Mouse (Mus musculus) limb, embryonic 10.5 days (tissue): Measurements from ENCODE around the gene Krt8. TPM values are rescaled to one million over a fixed set of nuclear protein-coding genes. Genes with fewer than 3 reads are reported as not detected.

ENCODE experiments used
- DNase-seq: peaks from one replicate; pipeline ENCODE4 v3.0.0-alpha.2; 2017; ENCODE audit warnings: low spot score
- H3K27ac ChIP-seq: fragments of 300-500 bp; sonication (generic); 2 replicates; pipeline ENCODE4 v1.5.1; 2016; ENCODE audit warnings: mild to moderate bottlenecking
- H3K27me3 ChIP-seq: fragments of 300-500 bp; sonication (generic); 2 replicates; pipeline ENCODE4 v1.6.1; 2016; ENCODE audit warnings: low read depth, mild to moderate bottlenecking; ENCODE audit not compliant: poor library complexity, severe bottlenecking
- H3K36me3 ChIP-seq: fragments of 300-500 bp; sonication (generic); 2 replicates; pipeline ENCODE4 v1.6.1; 2016; ENCODE audit warnings: mild to moderate bottlenecking, moderate library complexity
- H3K4me1 ChIP-seq: fragments of 300-500 bp; sonication (generic); 2 replicates; pipeline ENCODE4 v1.6.1; 2016
- H3K4me3 ChIP-seq: fragments of 300-500 bp; sonication (generic); 2 replicates; pipeline ENCODE4 v1.5.1; 2016; ENCODE audit warnings: mild to moderate bottlenecking, moderate library complexity
- H3K9me3 ChIP-seq: fragments of 300-500 bp; sonication (generic); replicated peaks from 2 replicates; pipeline ENCODE4 v1.6.1; 2016; ENCODE audit warnings: mild to moderate bottlenecking
- WGBS: fragments of 180-500 bp; shearing (Covaris S2); methylation state at CpG from one replicate; pipeline ENCODE4 v1.1.7; 2016; 5-methylcytosine and 5-hydroxymethylcytosine counted together
- polyA plus RNA-seq: library from polyadenylated mRNA; unstranded; fragments of >200 nt; fragmentation: Nextera tagmentation; extraction: Ambion mirVana; gene quantifications from 2 replicates; pipeline ENCODE4 v1.2.1, GENCODE M21; 2016

Gene Krt8
- 29.3 and 42.6 TPM in 2 replicates for polyA plus RNA-seq

DNA sequence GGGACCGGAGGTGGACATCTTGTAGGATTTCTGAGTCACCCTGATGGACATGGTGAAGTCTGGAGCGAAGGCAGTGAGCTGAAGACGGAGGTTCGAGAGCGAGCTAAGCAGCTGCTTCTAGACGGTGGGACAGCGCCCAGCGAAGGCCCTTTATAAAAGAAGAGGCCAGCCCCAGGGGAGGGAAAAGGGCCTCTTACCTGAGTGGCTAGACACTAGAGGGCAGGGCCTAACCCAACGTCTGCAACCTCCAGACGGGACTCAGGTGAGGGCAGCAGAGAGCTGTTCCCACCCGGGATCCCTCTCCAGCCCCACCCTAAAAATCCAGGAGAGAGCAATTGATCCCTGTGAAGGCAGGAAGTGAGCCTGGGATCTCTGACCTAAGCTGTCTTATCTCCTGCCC, at the start of gene Krt8:
Krt8 (minus strand) TSS at position 294 of the 400 bp plus-strand sequence.
- Histone ChIP-seq H3K27ac (peak within 1 kb of the TSS; percentile 77), H3K27me3 (peaks cover 83% of the 10 kb centered on the region), H3K4me1 (peaks cover 59% of the 10 kb centered on the region), H3K4me3 (peak within 1 kb of the TSS; percentile 54), H3K9me3 (no peaks in the 10 kb centered on the region), H3K36me3 (no peaks in the 10 kb centered on the region)
- no peak for DNase-seq
- WGBS, result 13% methylated on average over 11 of the region's 11 CpGs

DNA sequence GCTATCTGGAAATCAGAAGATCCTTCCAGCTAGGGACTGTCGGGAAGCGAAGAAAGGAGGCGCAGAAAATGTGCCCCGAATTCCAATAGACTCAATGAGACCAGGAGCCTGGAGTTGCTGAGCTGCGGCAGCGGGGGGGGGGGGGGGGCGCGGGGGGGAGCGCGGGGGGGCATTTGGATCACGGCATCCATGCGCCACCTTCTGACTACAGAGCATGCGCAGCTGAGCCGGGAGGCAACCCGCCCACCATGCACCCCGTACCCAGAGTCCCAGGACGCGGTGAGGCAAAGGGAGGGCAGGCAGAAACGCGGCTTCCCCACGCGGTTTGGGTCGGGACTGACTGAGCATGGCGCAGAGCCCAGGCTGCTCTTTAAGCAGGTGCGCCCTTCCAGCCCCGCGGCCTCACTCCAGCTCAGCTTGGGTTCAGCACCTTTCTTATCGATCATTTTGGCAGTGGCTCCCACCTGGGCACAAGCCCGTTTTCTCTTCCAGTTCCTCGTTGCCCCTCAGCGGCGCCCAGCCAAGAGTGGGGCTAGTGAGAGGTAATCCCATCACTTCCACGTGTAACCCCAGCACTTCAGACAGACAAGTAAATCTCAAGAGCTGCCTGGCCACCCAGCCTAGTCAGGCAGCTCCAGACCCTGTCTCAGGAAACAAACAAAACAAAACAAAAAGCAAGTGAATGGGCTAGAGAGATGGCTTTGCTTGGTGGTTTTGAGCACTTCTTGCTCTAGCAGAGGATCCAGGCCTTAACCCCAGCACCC, 47.8 kb upstream of the Krt8 start:
- no peaks in the 10 kb centered on the region for H3K27me3 ChIP-seq
- peak overlapping the region; percentile 87 for H3K27ac ChIP-seq
- peak; percentile 83 for DNase-seq
- under 1% methylated on average over 32 of the region's 33 CpGs for WGBS
- H3K4me3 ChIP-seq, result peak overlapping the region; percentile 63
- no peaks in the 10 kb centered on the region for H3K36me3 ChIP-seq
- peaks cover 12% of the 10 kb centered on the region for H3K4me1 ChIP-seq
- no peaks in the 10 kb centered on the region for H3K9me3 ChIP-seq

DNA sequence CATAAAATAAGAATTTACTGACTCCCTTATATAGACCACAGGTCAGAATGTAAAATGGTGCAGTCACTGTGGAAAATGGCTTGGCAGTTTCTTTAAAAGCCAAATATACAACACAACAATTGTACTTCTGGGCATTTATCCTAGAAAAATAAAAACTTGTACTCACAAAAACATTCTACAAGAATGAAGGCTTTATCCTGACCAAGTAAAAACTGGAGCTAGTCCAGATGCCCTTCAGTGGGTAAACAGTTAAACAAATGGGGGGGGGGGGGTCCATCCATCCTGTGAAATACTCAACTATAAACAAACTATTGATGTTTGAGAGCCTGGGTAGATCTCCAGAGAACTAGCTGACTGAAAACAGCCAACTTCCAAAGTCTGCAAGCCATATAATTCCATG, 45.6 kb upstream of the Krt8 start:
- Histone ChIP-seq H3K27ac (no peak overlapping the region), H3K9me3 (no peaks in the 10 kb centered on the region), H3K27me3 (no peaks in the 10 kb centered on the region), H3K4me3 (no peak overlapping the region), H3K4me1 (peaks cover 12% of the 10 kb centered on the region), H3K36me3 (no peaks in the 10 kb centered on the region)
- no peak for DNase-seq

DNA sequence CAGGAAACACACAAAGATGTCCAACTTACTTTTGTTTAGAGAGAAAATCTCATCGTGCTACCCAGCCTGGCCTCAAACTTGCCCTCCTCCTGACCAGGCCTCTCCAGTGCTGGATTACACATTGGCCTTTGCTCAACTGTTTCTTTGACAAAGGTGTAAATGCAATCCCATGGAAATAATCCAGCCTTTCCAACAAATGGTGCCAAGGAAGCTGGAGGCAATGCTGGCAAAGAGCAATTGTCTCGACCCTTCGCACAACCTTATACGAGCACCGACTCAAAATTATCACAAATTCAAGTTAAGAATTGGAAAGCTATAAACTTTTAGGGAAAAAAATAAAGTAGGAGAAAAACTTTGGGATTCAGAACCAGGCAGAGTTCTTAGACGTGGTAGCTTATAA, 43.7 kb upstream of the Krt8 start:
- H3K4me1 ChIP-seq, result peaks cover 12% of the 10 kb centered on the region
- no peaks in the 10 kb centered on the region for H3K27me3 ChIP-seq
- 89% methylated on average over 6 of the region's 6 CpGs for WGBS
- no peak overlapping the region for H3K4me3 ChIP-seq
- no peak overlapping the region for H3K27ac ChIP-seq
- no peaks in the 10 kb centered on the region for H3K36me3 ChIP-seq
- no peak for DNase-seq
- H3K9me3 ChIP-seq, result no peaks in the 10 kb centered on the region

DNA sequence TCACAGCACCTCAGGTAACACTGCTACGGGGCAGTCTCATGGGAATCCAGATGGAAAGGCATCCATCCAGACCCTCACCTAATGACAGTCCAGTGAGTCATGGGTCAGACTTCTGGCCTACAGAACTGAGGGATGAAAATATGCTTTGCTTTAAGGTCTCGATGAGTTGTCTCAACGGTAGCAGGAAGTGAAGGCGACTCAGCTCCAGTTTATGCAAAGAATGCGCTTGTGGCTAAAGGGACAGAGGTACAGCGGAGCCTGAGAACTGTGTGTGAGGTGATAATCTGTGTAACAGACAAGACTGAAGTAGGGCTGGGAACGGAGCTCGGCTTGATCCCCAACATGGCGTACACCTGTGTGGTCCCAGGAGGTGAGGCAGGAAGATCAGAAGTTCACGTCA, 41.4 kb upstream of the Krt8 start:
- Histone ChIP-seq H3K27ac (no peak overlapping the region), H3K4me1 (0 out of 2 replicates have a peak, but pooled peaks cover 4% of the 10 kb centered on the region), H3K36me3 (no peaks in the 10 kb centered on the region), H3K27me3 (no peaks in the 10 kb centered on the region), H3K4me3 (no peak overlapping the region), H3K9me3 (no peaks in the 10 kb centered on the region)
- WGBS, result 91% methylated on average over 10 of the region's 10 CpGs
- DNase-seq, result no peak

DNA sequence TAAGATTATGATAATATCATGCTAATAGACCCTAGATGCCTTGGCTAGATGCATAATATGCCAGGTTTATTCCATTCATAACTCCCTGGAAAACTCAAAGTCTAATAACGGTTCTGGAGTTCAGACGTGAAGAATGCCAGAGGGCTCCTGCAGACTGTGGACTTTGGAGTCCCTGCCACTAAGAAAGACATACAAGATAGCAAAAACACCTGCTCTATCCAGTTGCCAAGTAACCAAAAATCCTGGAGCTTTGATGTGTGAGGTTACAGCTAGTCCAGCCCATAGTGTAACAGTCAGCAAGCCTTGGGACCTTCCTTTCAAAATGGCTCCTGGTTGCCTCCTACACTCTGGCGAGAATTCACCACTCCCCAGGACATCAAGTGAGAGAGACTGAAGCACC, 40.5 kb upstream of the Krt8 start:
- Histone ChIP-seq H3K36me3 (no peaks in the 10 kb centered on the region), H3K27me3 (no peaks in the 10 kb centered on the region), H3K9me3 (no peaks in the 10 kb centered on the region), H3K27ac (no peak overlapping the region), H3K4me1 (0 out of 2 replicates have a peak, but pooled peaks cover 4% of the 10 kb centered on the region), H3K4me3 (no peak overlapping the region)
- WGBS, result 81% methylated on average over 3 of the region's 3 CpGs
- no peak for DNase-seq

DNA sequence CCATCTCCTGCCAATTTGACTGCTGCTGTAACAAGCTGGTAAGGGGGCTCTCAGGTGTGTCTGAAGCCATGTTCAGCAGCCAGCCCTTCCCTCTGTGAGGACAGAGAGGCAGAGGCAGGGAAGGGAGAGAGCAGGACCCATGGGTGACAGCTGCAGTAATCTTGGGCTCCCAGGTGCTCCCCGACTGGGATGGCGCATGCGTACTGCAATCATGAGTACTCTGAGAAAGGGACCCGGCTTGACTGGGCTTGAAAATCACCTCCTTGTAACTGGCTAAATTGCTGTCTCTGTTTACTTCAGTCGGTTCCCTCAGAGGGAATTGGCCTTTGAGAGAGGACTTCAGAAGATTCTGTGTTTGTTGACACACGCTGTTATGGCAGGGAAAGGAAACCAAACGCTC, 37.7 kb upstream of the Krt8 start:
- no peaks in the 10 kb centered on the region for H3K36me3 ChIP-seq
- DNase-seq, result no peak
- WGBS, result 29% methylated on average over 7 of the region's 7 CpGs
- peak overlapping the region; percentile 28; the same call in 1 of the 2 replicates for H3K4me3 ChIP-seq
- no peaks in the 10 kb centered on the region for H3K27me3 ChIP-seq
- H3K9me3 ChIP-seq, result no peaks in the 10 kb centered on the region
- H3K4me1 ChIP-seq, result 0 out of 2 replicates have a peak, but pooled peaks cover 4% of the 10 kb centered on the region
- no peak overlapping the region for H3K27ac ChIP-seq

GRCm38 (mm10) chr15:102040277-102040676, 36.0 kb upstream of the Krt8 start:
- H3K4me1 ChIP-seq, result 0 out of 2 replicates have a peak, but pooled peaks cover 4% of the 10 kb centered on the region

DNA sequence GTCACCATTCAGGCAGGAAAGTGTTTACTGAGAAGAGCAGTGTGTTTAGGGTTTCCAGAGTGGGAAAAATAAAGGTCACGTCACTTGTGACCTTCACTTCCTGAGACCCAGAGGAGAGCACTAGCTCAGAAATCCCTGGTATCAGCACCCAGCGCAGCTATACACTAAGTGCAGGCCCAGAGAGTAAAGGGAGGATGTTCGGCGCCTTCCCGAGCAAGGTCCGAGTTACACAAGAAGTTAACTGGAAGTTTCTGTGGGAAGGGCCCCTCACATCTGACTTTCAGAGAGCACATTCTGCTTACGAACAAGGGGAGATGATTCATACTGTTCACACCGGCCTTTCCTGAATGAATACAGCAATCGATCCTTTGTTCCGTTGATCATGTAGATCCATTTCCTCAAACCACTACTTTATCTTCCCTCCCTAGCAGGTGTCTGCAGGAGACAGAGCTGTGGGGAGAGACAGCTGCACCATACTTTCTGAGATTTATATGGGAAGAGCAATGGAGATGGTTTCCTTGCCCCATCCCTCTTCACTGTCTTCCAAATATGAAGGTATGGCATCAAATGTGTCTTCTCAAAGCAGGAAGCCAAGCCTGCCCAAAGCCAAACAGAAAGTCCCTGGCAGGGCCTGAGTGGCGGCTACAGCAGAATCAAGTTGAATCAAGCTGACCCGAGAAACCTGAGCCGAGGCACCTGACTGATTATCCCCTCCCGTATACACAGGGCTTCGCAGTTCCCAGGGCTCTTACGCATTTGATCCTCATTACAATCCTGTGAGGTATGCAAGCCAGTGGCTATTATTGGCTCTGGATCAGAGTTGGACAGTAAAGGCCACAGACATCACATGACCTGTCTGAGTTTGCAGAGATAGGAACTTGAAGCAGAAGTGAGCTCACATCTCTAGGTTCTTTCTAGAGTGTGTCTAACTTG, 30.1 kb upstream of the Krt8 start:
- Histone ChIP-seq H3K4me3 (no peak overlapping the region), H3K4me1 (no peaks in the 10 kb centered on the region), H3K27me3 (peaks cover 9% of the 10 kb centered on the region), H3K27ac (no peak overlapping the region), H3K36me3 (no peaks in the 10 kb centered on the region), H3K9me3 (no peaks in the 10 kb centered on the region)
- no peak for DNase-seq
- WGBS, result 69% methylated on average over 16 of the region's 16 CpGs

More at GRCm38 (mm10) chr15:102040277-102040676, 36.0 kb upstream of the Krt8 start:
- Histone ChIP-seq H3K4me3 (no peak overlapping the region), H3K27me3 (no peaks in the 10 kb centered on the region), H3K36me3 (no peaks in the 10 kb centered on the region), H3K27ac (no peak overlapping the region), H3K9me3 (no peaks in the 10 kb centered on the region)
- DNase-seq, result no peak
- 87% methylated on average over 4 of the region's 4 CpGs for WGBS

DNA sequence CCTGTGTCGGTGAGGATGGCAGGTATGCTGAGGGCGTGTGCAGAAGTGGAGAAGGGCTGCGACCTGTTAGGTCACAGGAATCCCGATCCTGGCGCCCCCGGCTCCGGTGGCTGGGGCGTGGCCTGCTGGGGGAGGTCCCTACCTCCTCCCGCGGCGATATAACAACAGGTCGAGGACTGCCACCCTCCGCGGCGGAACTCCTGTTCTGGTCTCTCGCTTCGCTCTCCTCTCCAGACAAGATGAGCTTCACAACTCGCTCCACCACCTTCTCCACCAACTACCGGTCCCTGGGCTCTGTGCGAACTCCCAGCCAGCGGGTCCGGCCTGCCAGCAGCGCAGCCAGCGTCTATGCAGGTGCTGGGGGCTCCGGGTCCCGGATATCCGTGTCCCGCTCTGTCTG, 23.8 kb upstream of the Krt8 start, which contains the start of gene Krt18:
Krt18 (plus strand) TSS at position 141 of the 400 bp plus-strand sequence.
- WGBS, result under 1% methylated on average over 28 of the region's 28 CpGs
- peaks cover 72% of the 10 kb centered on the region for H3K27me3 ChIP-seq
- H3K36me3 ChIP-seq, result no peaks in the 10 kb centered on the region
- H3K4me3 ChIP-seq, result peak within 1 kb of the TSS; percentile 51
- H3K27ac ChIP-seq, result peak within 1 kb of the TSS; percentile 69
- H3K9me3 ChIP-seq, result no peaks in the 10 kb centered on the region
- peaks cover 32% of the 10 kb centered on the region for H3K4me1 ChIP-seq
- peak; percentile 63 for DNase-seq

DNA sequence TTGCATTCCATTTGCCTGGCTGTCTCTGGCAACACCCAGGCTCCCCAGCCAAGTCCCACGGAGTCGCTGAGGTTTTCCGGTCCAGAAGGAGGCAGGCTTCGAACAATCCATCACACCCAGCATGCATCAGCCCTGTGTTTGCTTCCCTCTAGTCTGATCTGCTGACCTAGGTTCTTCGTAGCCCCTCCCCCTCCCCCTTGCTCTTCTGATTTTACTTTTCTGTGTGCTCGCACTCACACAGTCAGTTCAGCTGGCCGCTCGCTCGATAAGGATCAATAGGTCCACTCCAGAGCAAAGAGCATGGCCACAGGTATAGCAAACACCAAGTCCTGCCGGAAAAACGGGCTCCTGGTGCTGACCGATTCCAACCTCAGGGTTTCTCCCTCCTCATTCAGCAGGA, 22.1 kb upstream of the Krt8 start:
- Histone ChIP-seq H3K4me3 (peak overlapping the region; percentile 16; the same call in 1 of the 2 replicates), H3K36me3 (no peaks in the 10 kb centered on the region), H3K9me3 (no peaks in the 10 kb centered on the region), H3K27ac (no peak overlapping the region), H3K27me3 (peaks cover 76% of the 10 kb centered on the region), H3K4me1 (peaks cover 32% of the 10 kb centered on the region)
- WGBS, result 7% methylated on average over 12 of the region's 12 CpGs
- DNase-seq, result no peak

DNA sequence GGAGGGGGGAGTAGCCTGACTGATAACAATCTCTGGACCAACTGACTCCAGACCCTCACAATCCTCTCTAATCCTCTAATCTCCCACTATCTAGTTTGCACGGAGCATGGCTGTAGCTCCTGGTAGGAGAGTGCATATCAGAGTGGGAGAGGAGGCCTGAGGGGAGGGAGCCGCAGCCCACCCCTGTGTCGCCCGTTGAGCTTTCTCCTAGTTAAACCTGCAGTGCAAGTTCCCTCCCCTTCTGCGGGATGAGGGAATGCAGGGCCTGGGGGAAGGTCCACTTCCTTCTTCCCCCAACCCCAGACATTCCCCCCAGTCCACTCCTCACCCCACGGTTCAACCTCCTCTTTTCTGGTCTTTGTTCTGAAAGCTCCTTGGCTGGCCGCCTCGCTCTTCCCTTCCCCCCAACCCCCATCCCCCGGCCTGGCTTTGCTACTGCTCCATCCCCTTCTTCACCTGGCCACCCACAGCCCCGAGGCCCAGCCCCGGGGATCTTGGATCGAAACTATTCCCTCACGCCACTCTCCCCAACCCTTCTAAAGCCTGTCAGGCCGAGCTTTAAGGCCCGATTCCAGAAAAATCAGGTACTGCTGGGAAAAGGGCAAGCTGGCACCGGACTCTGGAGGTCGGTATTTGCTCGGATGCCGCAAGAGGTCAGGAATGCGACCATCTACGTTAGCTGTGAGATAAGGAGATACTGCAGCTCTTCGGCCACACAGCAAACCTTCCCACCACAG, 21.0 kb upstream of the Krt8 start:
- H3K4me3 ChIP-seq, result peak overlapping the region; percentile 37
- H3K4me1 ChIP-seq, result peaks cover 32% of the 10 kb centered on the region
- DNase-seq, result peak; percentile 67
- 3% methylated on average over 22 of the region's 22 CpGs for WGBS
- peaks cover 76% of the 10 kb centered on the region for H3K27me3 ChIP-seq
- H3K36me3 ChIP-seq, result no peaks in the 10 kb centered on the region
- H3K27ac ChIP-seq, result peak overlapping the region; percentile 80
- H3K9me3 ChIP-seq, result no peaks in the 10 kb centered on the region
